Comparison of ENCODE assay signal across 8 mouse cellular contexts in genomic region chr3:89228836-89229235, GRCm38 (mm10). TPM values are rescaled to one million over a fixed set of nuclear protein-coding genes. Genes with fewer than 3 reads are reported as not detected.
A peak's percentile ranks its signal among the peaks of the same experiment; 100 is the strongest.
DNase-seq lines count a peak whose midpoint lies in the region; ATAC-seq and TF ChIP-seq lines count a peak whose summit lies in the region.

Gene Muc1, plus strand, starts transcription at chr3:89229057.

- TF ChIP-seq POLR2A in thymus, adult 2 months (IDR thresholded peaks at IDR 0.05; ENCODE audit: control insufficient read depth, extremely low read depth, insufficient read depth, low read length, poor library complexity): no peak

- peaks cover 16% of the 10 kb centered on the region for H3K4me1 ChIP-seq in thymus, adult 2 months (replicated peaks; ENCODE audit: control insufficient read depth, insufficient read depth, low read length)
- H3K4me1 ChIP-seq in hindbrain, embryonic 15.5 days (replicated peaks): peaks cover 51% of the 10 kb centered on the region
- peaks cover 16% of the 10 kb centered on the region for H3K4me1 ChIP-seq in liver, postnatal 0 days (ENCODE audit: insufficient read depth)
- peaks cover 36% of the 10 kb centered on the region for H3K4me1 ChIP-seq in stomach, embryonic 16.5 days (ENCODE audit: control insufficient read depth, insufficient read depth, low read length)

- H3K36me3 ChIP-seq in thymus, adult 2 months (ENCODE audit: control insufficient read depth, insufficient read depth, low read length): no peaks in the 10 kb centered on the region
- peaks cover 5% of the 10 kb centered on the region; the same call in 1 of the 2 replicates for H3K36me3 ChIP-seq in hindbrain, embryonic 15.5 days
- H3K36me3 ChIP-seq in liver, postnatal 0 days (replicated peaks; ENCODE audit: insufficient read depth, low read length): no peaks in the 10 kb centered on the region
- no peaks in the 10 kb centered on the region for H3K36me3 ChIP-seq in stomach, embryonic 16.5 days (ENCODE audit: control insufficient read depth, insufficient read depth, low read length)

- intact Hi-C loops in left cerebral cortex, postnatal 14 days (cut with DNase I): loop anchor here (10.0 kb wide), 1 partner anchor 546 kb away; the partner anchor contains the start of gene Ube2q1

- DNase-seq in thymus, adult 2 months: no peak
- DNase-seq in thymus, postnatal 36 days: no peak
- DNase-seq in liver, postnatal 0 days: no peak
- DNase-seq in embryo, embryonic 10 days (ENCODE audit: low spot score): no peak
- no peak for DNase-seq in left cerebral cortex, postnatal 14 days (ENCODE audit: low spot score in 2 of 2)
- no peak for DNase-seq in cerebellum, postnatal 25 days

- TF ChIP-seq EP300 in liver, postnatal 0 days (IDR thresholded peaks at IDR 0.05; ENCODE audit: low read depth): no peak

- H3K9ac ChIP-seq in hindbrain, embryonic 15.5 days: peak within 1 kb of the TSS; percentile 30; the same call in 1 of the 2 replicates
- peak within 1 kb of the TSS; percentile 50 for H3K9ac ChIP-seq in liver, postnatal 0 days (replicated peaks)
- peak within 1 kb of the TSS; percentile 69 for H3K9ac ChIP-seq in stomach, embryonic 16.5 days (ENCODE audit: low read length)

- TF ChIP-seq CTCF in thymus, adult 2 months (IDR thresholded peaks at IDR 0.05; ENCODE audit: borderline replicate concordance, control insufficient read depth, extremely low read depth, insufficient read depth, low read length, poor library complexity): no peak
- no peak for TF ChIP-seq CTCF in liver, postnatal 0 days (IDR thresholded peaks at IDR 0.05; ENCODE audit: low read depth)

- H3K4me3 ChIP-seq in thymus, adult 2 months (ENCODE audit: control insufficient read depth, insufficient read depth, low read length): peak within 1 kb of the TSS; percentile 49
- H3K4me3 ChIP-seq in hindbrain, embryonic 15.5 days: peak within 1 kb of the TSS; percentile 41
- H3K4me3 ChIP-seq in liver, postnatal 0 days (ENCODE audit: low read depth, low read length): peak within 1 kb of the TSS; percentile 57
- peak within 1 kb of the TSS; percentile 52 for H3K4me3 ChIP-seq in stomach, embryonic 16.5 days (replicated peaks; ENCODE audit: low read length)

- H3K27me3 ChIP-seq in thymus, adult 2 months (ENCODE audit: control insufficient read depth, insufficient read depth, low read length): no peaks in the 10 kb centered on the region
- H3K27me3 ChIP-seq in hindbrain, embryonic 15.5 days: no peaks in the 10 kb centered on the region
- peaks cover 48% of the 10 kb centered on the region for H3K27me3 ChIP-seq in liver, postnatal 0 days (ENCODE audit: insufficient read depth, low read length)
- no peaks in the 10 kb centered on the region; the same call in 1 of the 2 replicates for H3K27me3 ChIP-seq in stomach, embryonic 16.5 days (ENCODE audit: control insufficient read depth, insufficient read depth, low read length)

- H3K9me3 ChIP-seq in hindbrain, embryonic 15.5 days: no peaks in the 10 kb centered on the region
- no peaks in the 10 kb centered on the region for H3K9me3 ChIP-seq in liver, postnatal 0 days (ENCODE audit: low read length)
- no peaks in the 10 kb centered on the region for H3K9me3 ChIP-seq in stomach, embryonic 16.5 days (replicated peaks; ENCODE audit: control insufficient read depth, low read length)

- no peak for ATAC-seq in hindbrain, embryonic 15.5 days (ENCODE audit: low FRiP score, low read depth)
- ATAC-seq in liver, postnatal 0 days: no peak
- ATAC-seq in stomach, embryonic 16.5 days (ENCODE audit: insufficient read depth, low FRiP score): peak; percentile 52

- 69% methylated on average over 10 of the region's 10 CpGs for WGBS in thymus, adult 2 months
- WGBS in hindbrain, embryonic 15.5 days: 39% methylated on average over 10 of the region's 10 CpGs
- WGBS in liver, postnatal 0 days (ENCODE audit: insufficient replicate concordance): 41% methylated on average over 10 of the region's 10 CpGs
- WGBS in stomach, embryonic 16.5 days: 25% methylated on average over 10 of the region's 10 CpGs

- peak within 1 kb of the TSS; percentile 67 for H3K4me2 ChIP-seq in hindbrain, embryonic 15.5 days
- H3K4me2 ChIP-seq in liver, postnatal 0 days (ENCODE audit: low read depth, low read length): peak within 1 kb of the TSS; percentile 81
- H3K4me2 ChIP-seq in stomach, embryonic 16.5 days (ENCODE audit: low read depth, low read length): peak within 1 kb of the TSS; percentile 85

- no peak within 1 kb of the TSS for H3K27ac ChIP-seq in thymus, adult 2 months (ENCODE audit: control insufficient read depth, insufficient read depth, low read length)
- H3K27ac ChIP-seq in hindbrain, embryonic 15.5 days (replicated peaks): peak within 1 kb of the TSS; percentile 84
- no peak within 1 kb of the TSS for H3K27ac ChIP-seq in liver, postnatal 0 days (ENCODE audit: low read depth)
- H3K27ac ChIP-seq in stomach, embryonic 16.5 days (ENCODE audit: low read length): peak within 1 kb of the TSS; percentile 83

RNA-seq across cellular contexts. Expression of gene Muc1, which starts in this region (rescaled TPM):
- polyA plus RNA-seq in thymus, adult 2 months (2012; rRNA removed): 14.1 and 14.4 TPM in 2 replicates
- polyA plus RNA-seq in hindbrain, embryonic 15.5 days (2015; fragmentation: Nextera tagmentation; extraction: Ambion mirVana): 1.2 and 1.6 TPM in 2 replicates
- polyA plus RNA-seq in liver, postnatal 0 days (2015; fragmentation: Nextera tagmentation; extraction: Ambion mirVana): 0.40 and 0.56 TPM in 2 replicates
- 112 and 164 TPM in 2 replicates for polyA plus RNA-seq in stomach, embryonic 16.5 days (2015; fragmentation: Nextera tagmentation; extraction: Ambion mirVana)
- total RNA-seq in left cerebral cortex, postnatal 14 days (2021): 1 to 10 TPM in 1 of 2 experiments, under 1 TPM in 1; 0.42 to 1.0 TPM

Comparison
In these comparisons a context has a peak if more than half of its experiments do, and no peak if none do; other contexts are left out.
1. H3K27ac ChIP-seq: peak in hindbrain, embryonic 15.5 days (single experiment) and stomach, embryonic 16.5 days (single experiment); none in thymus, adult 2 months (single experiment) and liver, postnatal 0 days (single experiment).
2. Peak in every context shown above with its lines, with median percentiles within 50 percentile points of each other: H3K4me3 ChIP-seq, H3K4me2 ChIP-seq and H3K9ac ChIP-seq.